Mouse (Mus musculus) ES-Bruce4 (cell line): ENCODE data around the gene Gfra1.

Source experiments
- CTCF ChIP-seq: IDR thresholded peaks from one replicate; pipeline ENCODE4 v1.8.1; 2011; ENCODE audit warnings: low read depth, low read length
- POLR2A ChIP-seq: IDR thresholded peaks from one replicate; pipeline ENCODE4 v1.8.1; 2011; ENCODE audit warnings: low read length; ENCODE audit not compliant: insufficient read depth

DNA sequence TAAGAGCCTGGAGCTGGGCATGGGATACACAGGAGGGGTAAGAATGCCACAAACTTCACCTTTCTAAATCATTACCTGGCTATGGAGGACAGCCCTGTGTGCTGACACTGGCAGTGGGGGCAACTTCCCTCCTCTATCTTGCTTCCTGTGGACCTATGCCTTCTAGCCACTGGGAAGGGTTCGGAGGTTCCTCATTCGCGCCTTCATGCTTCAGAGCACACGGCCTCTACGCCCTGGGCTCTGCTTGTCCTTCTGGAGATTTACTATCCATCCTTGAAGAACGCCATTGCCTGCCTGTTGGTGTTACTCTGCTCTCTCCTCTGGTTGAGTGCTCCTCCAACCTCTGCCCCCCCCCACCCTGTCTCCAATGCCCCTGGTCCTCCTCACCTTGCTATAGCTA is 118.9 kb downstream of the Gfra1 start:
- TF ChIP-seq CTCF (no peak), POLR2A (no peak)
